Mouse (Mus musculus) kidney, adult 2 months (tissue): ENCODE measurements at regions not wholly inside any gene's neighbourhood (a gene's known extent, or its start where the extent isn't known, plus 50 kb on each side); places are given as distances from the start of the nearest gene placed in this dataset.

Experiments
- CTCF ChIP-seq: fragments of 200-500 bp; conservative IDR thresholded peaks from 2 replicates; pipeline ENCODE4 v1.5.1; 2011; ENCODE audit warnings: low read depth, mild to moderate bottlenecking, control low read depth, low read length, moderate library complexity, mixed read lengths; ENCODE audit not compliant: insufficient read depth, insufficient read length
- POLR2A ChIP-seq: fragments of 200-500 bp; IDR thresholded peaks from one replicate; pipeline ENCODE4 v1.6.1; 2011; ENCODE audit warnings: low read depth, low read length, control low read depth

DNA sequence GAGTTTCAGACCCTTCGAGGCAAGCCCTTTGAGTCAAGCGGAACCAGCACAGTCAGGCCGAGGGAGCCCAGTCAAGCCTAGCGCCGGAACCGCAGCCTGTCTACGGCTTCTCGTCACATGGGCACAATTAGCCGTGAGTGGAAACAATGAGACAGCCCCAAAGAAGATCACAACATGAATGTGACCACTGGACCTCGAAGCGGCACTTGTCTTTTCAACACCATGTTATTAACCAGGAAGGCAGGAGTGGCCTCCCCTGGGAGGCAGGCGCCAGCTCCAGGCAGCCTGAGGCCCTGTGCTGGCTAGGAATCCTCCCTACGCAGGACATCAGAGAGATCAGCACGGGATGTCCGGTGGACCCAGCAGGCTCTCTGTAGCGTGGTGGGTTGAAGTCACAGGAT, 97.4 kb upstream of the Oxgr1 start:
- TF ChIP-seq CTCF (no peak), POLR2A (no peak)
